Mouse (Mus musculus) hindbrain, embryonic 16.5 days (tissue): ENCODE measurements at regions not wholly inside any gene's neighbourhood (a gene's known extent, or its start where the extent isn't known, plus 50 kb on each side); places are given as distances from the start of the nearest gene placed in this dataset.

ENCODE experiments used
- ATAC-seq: fragments of 200-750 bp; cut with Nextera tagmentation; 2 replicates; pipeline ENCODE4 v1.8.0; 2017; ENCODE audit warnings: moderate TSS enrichment, moderate library complexity
- H3K27ac ChIP-seq: fragments of 300-500 bp; sonication (generic); 2 replicates; pipeline ENCODE4 v1.5.1; 2014; ENCODE audit warnings: low read depth, mild to moderate bottlenecking, control low read depth, low read length, moderate library complexity
- H3K27me3 ChIP-seq: fragments of 300-500 bp; sonication (generic); replicated peaks from 2 replicates; pipeline ENCODE4 v1.6.1; 2014; ENCODE audit warnings: low read length; ENCODE audit not compliant: control insufficient read depth, insufficient read depth
- H3K36me3 ChIP-seq: fragments of 300-500 bp; sonication (generic); 2 replicates; pipeline ENCODE4 v1.6.1; 2014; ENCODE audit warnings: mild to moderate bottlenecking, low read length, moderate library complexity, mixed read lengths; ENCODE audit not compliant: control insufficient read depth, insufficient read depth
- H3K4me1 ChIP-seq: fragments of 300-500 bp; sonication (generic); 2 replicates; pipeline ENCODE4 v1.6.1; 2014; ENCODE audit warnings: low read depth, low read length; ENCODE audit not compliant: control insufficient read depth, insufficient read depth
- H3K4me2 ChIP-seq: fragments of 300-500 bp; sonication (generic); 2 replicates; pipeline ENCODE4 v1.6.1; 2014; ENCODE audit warnings: mild to moderate bottlenecking, low read length, control low read depth, moderate library complexity
- H3K4me3 ChIP-seq: fragments of 300-500 bp; sonication (generic); 2 replicates; pipeline ENCODE4 v1.5.1; 2014; ENCODE audit warnings: mild to moderate bottlenecking, low read length, control low read depth, moderate library complexity
- H3K9ac ChIP-seq: fragments of 300-500 bp; sonication (generic); 2 replicates; pipeline ENCODE4 v1.6.1; 2014; ENCODE audit warnings: low read depth, mild to moderate bottlenecking, control low read depth, low read length, moderate library complexity
- H3K9me3 ChIP-seq: fragments of 300-500 bp; sonication (generic); 2 replicates; pipeline ENCODE4 v1.6.1; 2014; ENCODE audit warnings: mild to moderate bottlenecking, low read length, moderate library complexity; ENCODE audit not compliant: control insufficient read depth
- WGBS: fragments of 180-500 bp; shearing (Covaris S2); extraction: QIAGEN DNeasy Blood & Tissue Kit; methylation state at CpG from one replicate; pipeline ENCODE4 v1.1.7; 2014; 5-methylcytosine and 5-hydroxymethylcytosine counted together

GRCm38 (mm10) chr4:125191680-125192079 lies 64.0 kb upstream of the Zc3h12a start:
- no peaks in the 10 kb centered on the region for H3K36me3 ChIP-seq
- H3K9ac ChIP-seq, result no peak overlapping the region
- WGBS, result 75% methylated on average over 9 of the region's 9 CpGs
- no peak overlapping the region for H3K4me3 ChIP-seq
- no peak overlapping the region for H3K4me2 ChIP-seq
- peaks cover 21% of the 10 kb centered on the region for H3K4me1 ChIP-seq
- no peak for ATAC-seq
- no peaks in the 10 kb centered on the region for H3K9me3 ChIP-seq
- no peaks in the 10 kb centered on the region for H3K27me3 ChIP-seq
- H3K27ac ChIP-seq, result no peak overlapping the region

DNA sequence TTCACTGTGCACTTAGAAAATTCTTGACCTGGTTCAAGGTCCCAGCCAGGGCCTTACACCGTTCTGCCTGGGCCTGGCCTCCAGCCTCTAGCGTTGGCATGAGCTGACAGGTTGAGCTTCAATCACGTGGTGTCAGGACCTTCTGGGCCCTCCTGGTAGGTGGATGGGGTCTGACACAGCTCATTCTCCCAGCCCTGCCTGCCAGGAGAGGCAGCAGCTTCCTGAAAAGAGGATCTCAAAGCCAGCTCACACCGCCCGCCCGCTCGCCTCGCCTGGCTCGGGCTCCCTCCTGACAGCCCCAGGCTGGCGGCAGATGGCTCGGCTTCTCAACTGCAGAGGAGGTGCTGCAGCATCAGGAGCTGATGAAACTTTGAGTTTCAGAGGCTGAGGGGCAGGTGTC lies 63.4 kb upstream of the Zc3h12a start:
- H3K4me2 ChIP-seq, result no peak overlapping the region
- H3K27ac ChIP-seq, result peak overlapping the region; percentile 36; the same call in 1 of the 2 replicates
- H3K4me3 ChIP-seq, result no peak overlapping the region
- H3K9ac ChIP-seq, result peak overlapping the region; percentile 11; the same call in 1 of the 2 replicates
- H3K9me3 ChIP-seq, result no peaks in the 10 kb centered on the region
- WGBS, result 11% methylated on average over 11 of the region's 11 CpGs
- no peaks in the 10 kb centered on the region for H3K27me3 ChIP-seq
- H3K36me3 ChIP-seq, result no peaks in the 10 kb centered on the region
- ATAC-seq, result peak; percentile 35; the same call in 1 of the 2 replicates
- peaks cover 21% of the 10 kb centered on the region for H3K4me1 ChIP-seq

GRCm38 (mm10) chr4:125189971-125190370 lies 62.3 kb upstream of the Zc3h12a start:
- Histone ChIP-seq H3K27ac (no peak overlapping the region), H3K4me1 (peaks cover 17% of the 10 kb centered on the region), H3K9me3 (no peaks in the 10 kb centered on the region), H3K9ac (no peak overlapping the region), H3K4me3 (no peak overlapping the region), H3K36me3 (no peaks in the 10 kb centered on the region), H3K4me2 (no peak overlapping the region), H3K27me3 (no peaks in the 10 kb centered on the region)
- ATAC-seq, result no peak

DNA sequence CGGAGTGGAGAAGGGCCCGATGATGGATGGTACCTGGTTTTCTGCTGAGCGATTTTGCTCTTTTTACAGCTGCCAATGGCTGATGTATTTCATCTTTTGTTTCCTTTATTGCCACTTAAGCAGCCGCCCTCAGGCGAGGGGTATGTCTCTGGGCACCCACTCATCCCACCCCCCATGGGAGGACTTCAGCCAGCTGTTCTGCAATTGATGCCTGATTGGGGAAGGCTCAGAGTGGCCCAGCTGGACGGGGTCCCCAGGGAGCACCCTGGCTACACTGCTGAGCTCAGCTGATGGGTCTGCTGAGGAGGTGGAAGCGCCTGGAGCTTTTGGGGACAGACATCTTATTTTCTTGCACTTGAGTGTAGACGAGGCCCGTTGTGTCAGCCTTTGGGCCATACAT lies 58.6 kb upstream of the Zc3h12a start:
- no peaks in the 10 kb centered on the region for H3K9me3 ChIP-seq
- ATAC-seq, result no peak
- no peak overlapping the region for H3K4me3 ChIP-seq
- 50% methylated on average over 9 of the region's 9 CpGs for WGBS
- no peak overlapping the region for H3K4me2 ChIP-seq
- H3K36me3 ChIP-seq, result no peaks in the 10 kb centered on the region
- no peak overlapping the region for H3K27ac ChIP-seq
- H3K9ac ChIP-seq, result no peak overlapping the region; the same call in 1 of the 2 replicates
- H3K27me3 ChIP-seq, result no peaks in the 10 kb centered on the region
- H3K4me1 ChIP-seq, result peaks cover 5% of the 10 kb centered on the region

GRCm38 (mm10) chr4:125185076-125185475 lies 57.4 kb upstream of the Zc3h12a start:
- H3K27me3 ChIP-seq, result no peaks in the 10 kb centered on the region
- ATAC-seq, result no peak

DNA sequence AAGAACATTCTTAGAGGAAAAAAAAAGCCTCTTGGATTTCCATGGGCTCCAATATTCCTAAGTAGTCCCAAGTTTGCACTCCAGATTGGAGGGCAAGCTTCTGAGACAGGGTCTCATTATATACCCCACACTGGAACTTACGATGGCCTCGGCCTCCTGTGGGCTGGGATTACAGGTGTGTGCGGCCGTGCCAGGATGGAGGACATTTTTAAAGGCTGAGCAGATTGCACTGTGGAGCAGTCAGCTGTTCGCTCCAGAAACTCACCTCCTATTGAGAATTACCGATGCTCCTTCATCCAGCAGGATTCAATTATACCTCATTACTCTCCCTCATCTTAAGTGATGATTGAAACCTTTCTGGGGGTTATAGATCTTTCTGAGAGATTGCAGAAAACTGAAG lies 53.3 kb upstream of the Zc3h12a start:
- no peaks in the 10 kb centered on the region for H3K36me3 ChIP-seq
- WGBS, result 71% methylated on average over 6 of the region's 6 CpGs
- H3K27ac ChIP-seq, result no peak overlapping the region
- H3K27me3 ChIP-seq, result no peaks in the 10 kb centered on the region
- peaks cover 2% of the 10 kb centered on the region; the same call in 1 of the 2 replicates for H3K4me1 ChIP-seq
- no peaks in the 10 kb centered on the region for H3K9me3 ChIP-seq
- no peak overlapping the region for H3K4me3 ChIP-seq
- no peak overlapping the region for H3K9ac ChIP-seq
- ATAC-seq, result no peak
- H3K4me2 ChIP-seq, result no peak overlapping the region

More at GRCm38 (mm10) chr4:125185076-125185475, 57.4 kb upstream of the Zc3h12a start:
- no peak overlapping the region for H3K27ac ChIP-seq
- 90% methylated on average over 5 of the region's 5 CpGs for WGBS
- H3K4me2 ChIP-seq, result no peak overlapping the region
- H3K9ac ChIP-seq, result no peak overlapping the region
- H3K4me1 ChIP-seq, result no peaks in the 10 kb centered on the region
- no peaks in the 10 kb centered on the region for H3K9me3 ChIP-seq
- no peak overlapping the region for H3K4me3 ChIP-seq
- H3K36me3 ChIP-seq, result no peaks in the 10 kb centered on the region

- Histone ChIP-seq H3K36me3 (no peaks in the 10 kb centered on the region), H3K27ac (no peak overlapping the region), H3K27me3 (no peaks in the 10 kb centered on the region), H3K4me3 (no peak overlapping the region), H3K4me1 (peaks cover 6% of the 10 kb centered on the region; the same call in 1 of the 2 replicates), H3K4me2 (no peak overlapping the region), H3K9ac (no peak overlapping the region), H3K9me3 (no peaks in the 10 kb centered on the region)
- WGBS, result 95% methylated on average over 3 of the region's 3 CpGs
- no peak for ATAC-seq
Measured at GRCm38 (mm10) chr4:125178552-125178951, 50.9 kb upstream of the Zc3h12a start.

DNA sequence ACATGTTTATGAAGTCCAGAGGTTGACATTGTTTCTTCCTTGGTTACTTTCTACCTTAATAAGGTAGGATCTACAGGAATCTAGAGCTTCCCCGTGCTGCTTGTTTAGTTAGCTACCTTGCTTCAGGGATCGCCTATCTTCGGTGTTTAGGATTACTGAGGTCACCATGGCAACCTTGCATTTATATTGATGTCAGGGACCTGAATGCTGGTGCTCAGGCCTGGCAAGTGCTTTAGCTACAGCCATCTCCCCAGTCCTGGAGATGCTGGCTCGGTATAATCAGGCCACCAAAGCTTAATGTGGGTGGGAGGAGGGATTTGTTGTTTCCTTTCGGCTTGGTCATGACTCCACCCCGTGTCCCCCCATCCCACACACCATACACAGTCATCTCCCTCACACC lies 50.0 kb upstream of the Zc3h12a start:
- Histone ChIP-seq H3K27me3 (no peaks in the 10 kb centered on the region), H3K9ac (no peak overlapping the region), H3K4me3 (no peak overlapping the region), H3K27ac (no peak overlapping the region), H3K4me2 (no peak overlapping the region), H3K36me3 (no peaks in the 10 kb centered on the region), H3K9me3 (no peaks in the 10 kb centered on the region), H3K4me1 (peaks cover 6% of the 10 kb centered on the region; the same call in 1 of the 2 replicates)
- 29% methylated on average over 6 of the region's 6 CpGs for WGBS
- no peak for ATAC-seq
